Mouse (Mus musculus) liver, embryonic 11.5 days (tissue): ENCODE measurements around the gene Negr1. TPM values are rescaled to one million over a fixed set of nuclear protein-coding genes. Genes with fewer than 3 reads are reported as not detected.

Experiments used
- ATAC-seq: fragments of 200-750 bp; cut with Nextera tagmentation; replicated peaks from 2 replicates; pipeline ENCODE4 v1.8.0; 2017; ENCODE audit warnings: moderate number of reproducible peaks, mild to moderate bottlenecking, moderate TSS enrichment, moderate library complexity; ENCODE audit not compliant: low FRiP score
- DNase-seq: peaks from one replicate; pipeline ENCODE4 v3.0.0-alpha.2; 2017; ENCODE audit warnings: low spot score
- H3K27ac ChIP-seq: fragments of 300-500 bp; sonication (generic); 2 replicates; pipeline ENCODE4 v1.5.1; 2014; ENCODE audit warnings: mild to moderate bottlenecking, low read depth, low read length, control low read depth
- H3K27me3 ChIP-seq: fragments of 300-500 bp; sonication (generic); replicated peaks from 2 replicates; pipeline ENCODE4 v1.6.1; 2014; ENCODE audit warnings: low read length, mixed read lengths; ENCODE audit not compliant: control insufficient read depth, insufficient read depth
- H3K36me3 ChIP-seq: fragments of 300-500 bp; sonication (generic); 2 replicates; pipeline ENCODE4 v1.6.1; 2014; ENCODE audit warnings: mild to moderate bottlenecking, low read length, moderate library complexity, mixed read lengths; ENCODE audit not compliant: control insufficient read depth, insufficient read depth
- H3K4me1 ChIP-seq: fragments of 300-500 bp; sonication (generic); replicated peaks from 2 replicates; pipeline ENCODE4 v1.6.1; 2014; ENCODE audit warnings: low read length, mixed read lengths; ENCODE audit not compliant: control insufficient read depth, insufficient read depth
- H3K4me2 ChIP-seq: fragments of 300-500 bp; sonication (generic); 2 replicates; pipeline ENCODE4 v1.6.1; 2014; ENCODE audit warnings: mild to moderate bottlenecking, control low read depth, moderate library complexity
- H3K4me3 ChIP-seq: fragments of 300-500 bp; sonication (generic); 2 replicates; pipeline ENCODE4 v1.5.1; 2014; ENCODE audit warnings: low read depth, low read length, control low read depth
- H3K9ac ChIP-seq: fragments of 300-500 bp; sonication (generic); 2 replicates; pipeline ENCODE4 v1.6.1; 2014; ENCODE audit warnings: low read depth, low read length, control low read depth
- H3K9me3 ChIP-seq: fragments of 300-500 bp; sonication (generic); 2 replicates; pipeline ENCODE4 v1.6.1; 2016; ENCODE audit warnings: low read length, inconsistent platforms, mixed read lengths; ENCODE audit not compliant: control insufficient read depth
- WGBS: fragments of 180-500 bp; shearing (Covaris S2); extraction: QIAGEN DNeasy Blood & Tissue Kit; methylation state at CpG from one replicate; pipeline ENCODE4 v1.1.7; 2014; 5-methylcytosine and 5-hydroxymethylcytosine counted together
- polyA plus RNA-seq: library from polyadenylated mRNA; unstranded; fragments of >200 nt; fragmentation: Nextera tagmentation; extraction: Ambion mirVana; gene quantifications from 2 replicates; pipeline ENCODE4 v1.2.1, GENCODE M21; 2014

The Negr1 gene
- 1.4 and 1.7 TPM in 2 replicates for polyA plus RNA-seq

GRCm38 (mm10) chr3:156561524-156562423, at the start of gene Negr1:
Negr1 (plus strand) TSS chr3:156561794.
- Histone ChIP-seq H3K9ac (0 out of 2 replicates have a peak within 1 kb of the TSS, but pooled peaks have one; percentile 34), H3K4me3 (peak within 1 kb of the TSS; percentile 52), H3K4me2 (peak within 1 kb of the TSS; percentile 71), H3K4me1 (no peaks in the 10 kb centered on the region), H3K27ac (no peak within 1 kb of the TSS), H3K27me3 (peaks cover 50% of the 10 kb centered on the region), H3K9me3 (no peaks in the 10 kb centered on the region), H3K36me3 (no peaks in the 10 kb centered on the region)
- ATAC-seq (peak; percentile 53), DNase-seq (peak; percentile 44)
- WGBS = under 1% methylated on average over 76 of the region's 79 CpGs

GRCm38 (mm10) chr3:156526461-156526933, 35.1 kb upstream of the Negr1 start:
- DNase-seq = no peak
- no peaks in the 10 kb centered on the region for H3K27me3 ChIP-seq
- no peak overlapping the region for H3K4me2 ChIP-seq
- H3K4me1 ChIP-seq = no peaks in the 10 kb centered on the region
- H3K36me3 ChIP-seq = no peaks in the 10 kb centered on the region
- ATAC-seq = no peak
- H3K4me3 ChIP-seq = no peak overlapping the region
- no peak overlapping the region for H3K27ac ChIP-seq
- 77% methylated on average over 8 of the region's 8 CpGs for WGBS
- no peak overlapping the region for H3K9ac ChIP-seq
- H3K9me3 ChIP-seq = no peaks in the 10 kb centered on the region

- H3K9me3 ChIP-seq = no peaks in the 10 kb centered on the region
Observed at GRCm38 (mm10) chr3:156527231-156527995, 34.2 kb upstream of the Negr1 start.

GRCm38 (mm10) chr3:156559441-156559825, 2.2 kb upstream of the Negr1 start:
- WGBS = 36% methylated on average over 8 of the region's 8 CpGs
- H3K9ac ChIP-seq = no peak overlapping the region
- H3K27me3 ChIP-seq = peaks cover 50% of the 10 kb centered on the region
- H3K27ac ChIP-seq = no peak overlapping the region
- no peak overlapping the region for H3K4me3 ChIP-seq
- H3K36me3 ChIP-seq = no peaks in the 10 kb centered on the region
- no peak overlapping the region for H3K4me2 ChIP-seq
- no peaks in the 10 kb centered on the region for H3K4me1 ChIP-seq
- ATAC-seq (no peak), DNase-seq (no peak)
- no peaks in the 10 kb centered on the region for H3K9me3 ChIP-seq

More at GRCm38 (mm10) chr3:156527231-156527995, 34.2 kb upstream of the Negr1 start:
- ATAC-seq = no peak
- no peak overlapping the region for H3K9ac ChIP-seq
- H3K36me3 ChIP-seq = no peaks in the 10 kb centered on the region
- H3K27me3 ChIP-seq = no peaks in the 10 kb centered on the region
- H3K4me2 ChIP-seq = no peak overlapping the region
- DNase-seq = no peak
- H3K27ac ChIP-seq = no peak overlapping the region
- H3K4me3 ChIP-seq = no peak overlapping the region
- WGBS = 65% methylated on average over 2 of the region's 2 CpGs
- H3K4me1 ChIP-seq = no peaks in the 10 kb centered on the region

- Histone ChIP-seq H3K9ac (no peak overlapping the region), H3K4me1 (no peaks in the 10 kb centered on the region), H3K36me3 (no peaks in the 10 kb centered on the region), H3K27me3 (peaks cover 50% of the 10 kb centered on the region), H3K27ac (no peak overlapping the region), H3K4me3 (no peak overlapping the region), H3K4me2 (peak overlapping the region; percentile 59), H3K9me3 (no peaks in the 10 kb centered on the region)
- ATAC-seq = no peak
- DNase-seq = no peak
- WGBS = 11% methylated on average over 19 of the region's 19 CpGs
Observed at GRCm38 (mm10) chr3:156559826-156560471, 1.6 kb upstream of the Negr1 start.

DNA sequence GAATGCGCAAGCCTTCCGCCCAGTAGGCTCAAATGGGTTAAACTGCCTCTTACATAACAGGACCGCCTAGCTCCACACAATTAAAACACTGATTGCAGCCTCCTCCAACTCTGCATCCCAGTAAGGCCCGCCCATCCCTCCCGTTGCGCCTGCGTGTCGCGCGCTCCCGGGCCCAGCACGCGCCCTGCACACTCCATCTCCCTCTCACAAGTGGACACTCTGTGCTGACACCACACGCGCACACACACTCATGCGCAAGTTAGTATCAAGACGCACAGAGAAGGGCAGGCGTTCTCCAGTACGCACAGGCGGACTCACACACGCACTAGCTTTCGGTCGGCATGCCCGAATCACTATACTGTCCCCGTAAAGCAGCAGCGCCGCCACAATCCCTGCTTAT, 828 bp upstream of the Negr1 start:
- under 1% methylated on average over 27 of the region's 27 CpGs for WGBS
- DNase-seq (peak; percentile 45), ATAC-seq (peak; percentile 48)
- Histone ChIP-seq H3K4me2 (peak overlapping the region; percentile 59), H3K9me3 (no peaks in the 10 kb centered on the region), H3K9ac (no peak overlapping the region), H3K27me3 (peaks cover 50% of the 10 kb centered on the region), H3K36me3 (no peaks in the 10 kb centered on the region), H3K27ac (no peak overlapping the region), H3K4me1 (no peaks in the 10 kb centered on the region), H3K4me3 (peak overlapping the region; percentile 44)

DNA sequence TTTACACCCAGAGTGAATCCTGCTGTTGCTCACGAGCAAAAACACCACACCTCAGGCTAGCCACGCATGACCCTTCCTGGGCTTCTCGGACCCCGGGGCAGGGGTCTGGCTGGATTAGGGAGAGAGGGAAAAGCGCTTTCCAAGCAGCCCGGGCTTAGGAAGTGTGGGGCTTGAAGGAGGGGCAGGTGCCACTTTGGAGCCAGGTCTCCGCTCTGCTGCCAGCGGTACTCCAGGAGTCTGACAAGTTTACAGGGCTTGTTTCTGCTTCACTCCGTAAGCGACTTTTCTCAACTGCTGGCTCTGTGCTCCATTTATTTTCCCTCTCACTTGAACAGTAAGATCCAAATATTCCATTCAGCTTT, 811 bp downstream of the Negr1 start:
- ATAC-seq = no peak
- Histone ChIP-seq H3K36me3 (no peaks in the 10 kb centered on the region), H3K4me3 (peak overlapping the region; percentile 52), H3K27me3 (peaks cover 50% of the 10 kb centered on the region), H3K9ac (no peak overlapping the region), H3K4me1 (no peaks in the 10 kb centered on the region), H3K27ac (no peak overlapping the region), H3K4me2 (peak overlapping the region; percentile 71), H3K9me3 (no peaks in the 10 kb centered on the region)
- no peak for DNase-seq
- WGBS = 3% methylated on average over 10 of the region's 10 CpGs

DNA sequence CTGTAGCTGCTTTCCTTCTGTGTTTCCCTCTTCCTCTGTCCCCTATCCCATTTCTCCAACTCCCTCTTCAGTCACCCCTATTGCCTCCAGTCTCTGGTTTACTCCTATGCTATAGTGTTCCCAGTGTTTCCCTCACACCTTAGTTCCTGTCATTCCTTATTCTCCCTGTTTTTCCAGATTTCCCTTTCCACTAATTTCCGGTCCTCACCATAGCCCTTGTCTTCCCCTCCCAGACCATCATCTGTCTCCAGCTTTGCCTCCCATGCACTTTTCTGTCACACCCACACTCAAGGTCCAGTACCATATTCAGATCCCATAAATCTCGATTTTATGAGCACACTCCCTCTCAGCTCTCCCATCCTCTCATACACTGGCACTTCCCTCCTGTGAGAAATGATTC, 1.2 kb downstream of the Negr1 start:
- H3K4me1 ChIP-seq = no peaks in the 10 kb centered on the region
- no peak overlapping the region for H3K4me3 ChIP-seq
- ATAC-seq (no peak), DNase-seq (no peak)
- peak overlapping the region; percentile 71 for H3K4me2 ChIP-seq
- H3K9ac ChIP-seq = no peak overlapping the region
- 32% methylated on average over 2 of the region's 2 CpGs for WGBS
- H3K27me3 ChIP-seq = peaks cover 48% of the 10 kb centered on the region
- H3K27ac ChIP-seq = no peak overlapping the region
- H3K9me3 ChIP-seq = no peaks in the 10 kb centered on the region
- no peaks in the 10 kb centered on the region for H3K36me3 ChIP-seq
